Mouse (Mus musculus) embryonic fibroblast, embryonic 13.5 days (primary cell): ENCODE results near the gene Dnaaf3.

Experiments
- CTCF ChIP-seq: IDR thresholded peaks from 2 replicates; pipeline ENCODE4 v1.5.1; 2011; ENCODE audit warnings: mild to moderate bottlenecking, control low read depth, low read length, moderate library complexity, borderline replicate concordance; ENCODE audit not compliant: insufficient read depth
- POLR2A ChIP-seq: IDR thresholded peaks from 2 replicates; pipeline ENCODE4 v1.6.1; 2011; ENCODE audit warnings: low read depth, mild to moderate bottlenecking, control low read depth, low read length, moderate library complexity

GRCm38 (mm10) chr7:4536369-4536768 lies 4.1 kb upstream of the Dnaaf3 start:
- TF ChIP-seq CTCF (no peak), POLR2A (no peak)
